Mouse (Mus musculus): Measurements from ENCODE around the gene Erich6.

Erich6 gene

DNA sequence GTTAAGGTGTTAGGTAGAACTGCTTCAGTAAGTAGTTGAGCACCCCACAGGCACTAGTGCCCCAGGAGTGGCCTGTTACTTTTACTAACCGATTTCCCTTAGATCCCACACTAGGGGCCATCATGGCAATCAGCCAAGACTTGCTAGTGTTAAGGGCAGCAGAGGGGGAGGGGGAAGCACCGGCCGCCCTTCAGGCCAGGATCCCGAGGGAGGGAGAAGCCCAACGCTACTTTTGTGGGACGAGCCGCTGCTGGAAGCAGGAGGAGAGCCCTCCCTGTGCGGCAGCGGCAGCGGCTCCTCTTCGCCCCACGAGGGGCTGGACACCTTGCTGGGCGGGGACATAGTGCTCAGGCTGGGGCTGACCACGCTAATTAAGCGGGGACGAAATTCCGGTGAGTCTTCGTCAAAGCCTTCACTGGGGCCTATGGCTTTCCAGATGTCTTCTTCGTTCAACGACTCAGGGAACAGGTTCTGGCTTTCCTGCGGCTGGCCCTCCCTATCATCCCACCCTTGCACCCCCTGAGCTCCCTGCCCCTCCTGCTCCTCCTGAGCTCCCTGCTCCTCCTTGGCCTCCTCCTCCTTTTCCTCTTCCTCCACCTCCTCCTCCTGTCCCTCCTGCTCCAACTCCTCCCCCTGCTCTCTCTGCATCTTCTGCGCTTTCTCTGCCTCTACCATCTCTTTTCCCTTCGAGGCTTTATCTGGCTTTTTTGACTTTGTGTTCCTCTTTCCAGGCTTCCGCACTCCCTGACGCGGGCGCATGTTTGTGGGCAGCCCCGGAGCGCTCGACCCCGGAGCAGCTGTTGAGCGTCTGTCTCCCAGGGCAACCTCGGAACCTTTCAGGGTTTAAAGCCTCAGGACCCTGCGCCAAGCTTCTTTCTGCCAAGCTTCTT, at the start of gene Erich6:
Erich6 (minus strand) TSS at position 802 of the 890 bp plus-strand sequence.
- DNase-seq (ENCODE audit: low read depth, low spot score): peak; percentile 46

DNA sequence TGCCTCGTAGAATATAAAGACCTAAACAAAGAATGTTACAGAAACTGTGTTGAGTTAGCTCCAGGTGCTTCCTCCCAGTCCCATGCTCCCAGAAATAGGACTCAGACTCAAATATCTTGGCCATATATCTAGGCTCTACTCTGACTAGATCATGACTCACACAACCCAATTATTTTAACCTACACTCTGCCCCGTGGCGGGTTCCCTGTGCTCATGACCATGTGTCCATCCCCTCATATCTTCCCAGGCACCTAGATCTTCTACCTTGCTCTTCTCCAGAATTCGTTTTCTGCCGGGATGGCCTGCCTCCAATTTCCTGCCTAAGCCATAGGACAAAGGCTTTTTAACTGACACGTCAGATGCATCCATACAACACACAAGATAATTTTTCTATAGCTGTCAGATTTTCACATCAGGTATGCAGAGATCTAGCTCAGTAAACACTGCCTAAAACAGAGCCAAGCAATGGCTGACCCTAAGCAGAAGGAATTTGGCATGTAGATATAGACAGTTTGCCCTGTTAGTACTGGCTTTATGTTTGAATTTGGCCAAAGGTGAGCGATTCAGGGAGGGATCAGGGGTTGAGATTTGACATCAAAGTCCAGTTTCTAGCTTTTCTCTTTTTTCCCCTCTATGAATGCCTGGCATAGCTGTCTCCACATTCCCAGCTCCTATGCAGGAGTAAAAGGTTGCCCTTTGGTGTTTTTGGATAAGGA, 49.4 kb upstream of the Erich6 start:
- no peak for DNase-seq (ENCODE audit: low read depth, low spot score)

DNA sequence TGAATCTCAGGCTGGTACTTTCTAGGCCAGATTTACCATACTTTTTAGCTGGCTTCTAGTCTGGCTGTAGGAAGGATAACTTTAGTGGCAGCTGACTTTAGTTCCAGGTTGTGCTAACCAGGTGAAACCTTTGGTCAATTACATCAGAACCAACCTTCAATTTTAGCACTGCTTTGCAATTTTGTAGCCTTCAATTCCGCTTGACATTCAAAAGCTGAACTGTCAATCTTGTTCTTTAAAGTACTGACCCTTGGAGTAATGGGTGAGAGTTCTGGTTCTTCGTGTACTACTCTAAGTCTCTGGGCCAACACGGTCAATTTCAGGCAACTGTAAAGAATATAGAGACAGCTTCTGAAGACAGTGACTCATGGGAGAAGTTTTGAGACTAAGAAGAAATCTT, 48.4 kb upstream of the Erich6 start:
- DNase-seq (ENCODE audit: low read depth, low spot score): no peak

DNA sequence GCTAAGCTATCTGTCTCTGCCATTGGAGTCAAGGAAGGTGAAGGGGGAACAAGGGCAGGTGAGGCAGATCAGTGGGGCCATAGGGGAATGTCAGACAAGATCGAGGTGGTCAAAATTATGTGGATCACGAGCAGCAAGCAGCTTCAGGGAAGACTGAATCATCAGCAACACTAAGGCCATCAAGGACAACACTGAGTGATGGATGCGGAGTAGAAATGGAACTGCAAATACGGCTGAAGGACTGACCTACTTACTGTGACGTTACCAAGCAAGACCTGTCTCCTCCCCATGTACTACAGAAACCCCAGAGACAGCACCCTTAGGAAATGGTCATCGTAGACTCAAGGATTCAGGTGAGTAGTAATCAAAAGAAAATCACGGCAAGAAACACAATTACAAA, 46.3 kb upstream of the Erich6 start:
- DNase-seq (ENCODE audit: low read depth, low spot score): no peak

DNA sequence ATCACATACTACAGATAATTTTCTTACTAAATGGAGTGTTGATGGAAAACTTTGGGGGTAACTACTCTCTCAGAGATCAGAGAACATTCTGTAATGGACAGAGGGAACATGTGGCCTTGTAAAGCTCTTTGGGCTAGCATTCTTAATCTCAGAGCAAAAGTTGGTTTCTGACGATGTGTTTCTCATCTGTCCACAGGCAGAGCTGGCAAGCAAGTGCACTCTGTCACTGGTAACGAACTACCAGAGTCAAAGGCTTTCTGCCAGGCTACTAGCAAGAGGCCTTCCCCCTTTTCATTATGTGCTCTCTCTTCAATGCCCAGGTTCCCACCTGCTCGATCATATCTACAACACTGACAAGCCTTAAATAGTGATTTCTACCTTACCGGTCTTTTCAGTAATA, 45.3 kb upstream of the Erich6 start:
- no peak for DNase-seq (ENCODE audit: low read depth, low spot score)

DNA sequence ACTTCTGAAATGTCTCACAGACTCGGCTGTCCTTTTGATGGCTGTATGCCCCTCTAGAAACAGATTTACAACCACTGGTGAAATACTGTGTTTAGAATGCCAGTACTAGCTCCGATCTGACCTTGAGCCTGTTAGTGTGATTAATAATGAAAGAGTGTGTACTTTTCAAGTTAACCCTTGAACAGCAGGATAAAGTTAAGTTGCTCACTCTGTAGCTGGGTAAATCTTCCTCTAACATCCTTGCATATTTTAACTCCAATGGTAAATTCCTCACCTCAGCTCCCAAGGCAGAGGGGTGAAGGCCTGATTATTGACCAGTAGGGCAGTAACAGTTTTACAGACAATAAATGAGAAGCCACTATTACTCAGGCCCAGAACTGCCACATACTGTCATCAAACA, 44.8 kb upstream of the Erich6 start:
- no peak for DNase-seq (ENCODE audit: low read depth, low spot score)

DNA sequence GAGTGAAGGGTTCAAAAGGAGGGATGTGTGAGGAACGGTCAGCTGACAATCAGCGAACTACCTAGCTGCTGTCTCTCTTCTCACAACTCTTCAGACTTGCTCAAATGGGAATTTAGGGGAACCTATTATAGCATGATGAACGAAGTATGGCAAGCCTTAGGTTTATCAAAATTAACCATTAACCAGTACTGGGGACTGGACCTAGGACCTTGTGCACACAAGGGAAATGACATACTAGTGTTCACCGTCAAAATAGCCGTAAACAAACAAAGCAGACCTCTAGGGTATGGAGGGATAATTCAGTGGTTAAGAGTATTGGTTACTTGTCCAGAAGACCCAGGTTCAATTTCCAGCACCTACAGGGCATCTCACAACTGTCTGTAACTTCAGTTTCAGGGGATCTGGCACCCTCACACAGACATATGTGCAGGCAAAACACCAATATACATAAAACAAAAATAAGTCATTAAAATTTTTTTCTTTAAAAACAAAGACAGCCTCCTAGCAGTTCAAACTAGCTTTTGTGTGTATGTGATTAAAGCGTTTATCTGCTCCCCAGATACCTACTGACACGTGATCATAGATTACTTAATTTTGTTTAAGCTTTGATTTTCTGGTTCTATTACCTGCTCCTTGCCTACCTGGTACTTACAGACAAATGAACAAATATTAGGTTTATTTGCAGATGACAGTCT, 44.1 kb upstream of the Erich6 start:
- DNase-seq (ENCODE audit: low read depth, low spot score): no peak

DNA sequence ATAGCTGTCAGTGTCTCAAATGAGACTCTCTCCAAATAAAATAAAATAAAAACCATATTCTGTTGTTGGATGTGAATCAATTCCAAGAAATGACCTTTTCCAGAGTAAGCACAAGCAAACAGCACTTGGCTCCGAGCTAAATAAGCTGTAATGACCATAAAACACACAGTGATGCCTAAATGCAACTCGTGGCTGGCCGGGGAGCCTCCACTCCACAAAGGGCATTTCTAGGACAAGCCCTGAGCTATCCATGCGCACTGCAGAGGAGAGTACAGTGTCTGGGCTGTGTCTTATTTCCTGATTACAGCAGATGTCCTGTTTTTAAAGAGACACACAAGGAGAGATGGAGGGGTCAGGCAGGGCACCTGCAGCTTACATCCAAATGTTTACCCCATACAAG, 43.0 kb upstream of the Erich6 start:
- DNase-seq (ENCODE audit: low read depth, low spot score): no peak

DNA sequence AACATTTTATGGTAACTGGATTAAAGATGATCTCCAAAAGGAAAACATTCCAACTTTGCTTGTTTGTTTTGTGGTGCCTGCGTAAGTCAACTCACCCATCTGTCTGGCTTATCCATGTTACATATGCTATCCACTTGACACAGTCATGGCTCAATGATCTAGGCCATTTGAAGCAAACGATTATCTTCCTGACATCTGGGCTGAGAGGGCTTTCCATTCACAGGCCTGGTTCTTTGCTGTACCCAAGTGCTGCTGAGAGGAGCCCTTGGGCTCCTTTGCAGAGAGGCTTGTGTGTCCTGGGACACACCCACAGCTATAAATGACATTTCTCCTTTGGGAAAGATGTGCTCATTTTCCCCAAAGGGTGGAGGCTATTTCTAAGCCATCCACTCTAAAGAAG, 41.9 kb upstream of the Erich6 start:
- no peak for DNase-seq (ENCODE audit: low read depth, low spot score)

DNA sequence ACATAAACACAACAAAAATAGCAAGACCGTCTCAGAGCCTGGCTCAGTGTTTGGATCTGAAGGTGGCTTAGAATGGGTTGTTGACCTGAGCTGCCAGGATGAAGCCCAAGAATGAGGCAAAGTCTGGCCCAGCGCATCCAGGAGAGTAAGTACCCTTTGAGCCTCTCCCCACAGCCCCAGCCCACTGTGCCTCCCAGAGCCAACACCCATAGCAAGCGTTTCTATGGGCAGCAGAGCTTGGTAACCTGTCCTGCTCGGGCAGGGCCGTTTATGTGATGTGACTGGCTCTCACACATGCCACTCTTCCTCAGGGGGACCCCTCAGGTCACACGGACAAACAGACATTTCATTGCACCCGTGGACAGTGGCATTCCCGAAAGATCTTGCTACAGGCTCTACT, 41.4 kb upstream of the Erich6 start:
- DNase-seq (ENCODE audit: low read depth, low spot score): no peak

DNA sequence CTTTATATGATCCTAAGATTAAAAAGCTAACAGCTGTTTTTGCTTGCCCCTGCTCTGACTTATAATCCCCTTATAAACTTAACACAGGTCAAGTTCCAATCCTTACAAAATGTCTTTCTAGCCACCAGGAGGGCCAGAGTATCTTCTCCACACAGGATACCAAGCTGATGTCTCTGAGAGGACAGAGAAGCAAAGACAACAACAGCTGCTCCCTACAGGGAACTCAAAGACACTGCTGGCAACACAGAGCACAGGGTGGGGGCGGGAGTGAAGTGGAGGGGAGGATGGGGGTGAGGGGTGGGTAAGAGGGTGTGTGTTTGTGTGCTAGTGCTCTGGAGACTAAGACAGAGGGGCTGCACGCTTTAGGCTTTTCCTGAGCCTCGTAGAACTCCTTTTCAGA, 40.6 kb upstream of the Erich6 start:
- no peak for DNase-seq (ENCODE audit: low read depth, low spot score)

DNA sequence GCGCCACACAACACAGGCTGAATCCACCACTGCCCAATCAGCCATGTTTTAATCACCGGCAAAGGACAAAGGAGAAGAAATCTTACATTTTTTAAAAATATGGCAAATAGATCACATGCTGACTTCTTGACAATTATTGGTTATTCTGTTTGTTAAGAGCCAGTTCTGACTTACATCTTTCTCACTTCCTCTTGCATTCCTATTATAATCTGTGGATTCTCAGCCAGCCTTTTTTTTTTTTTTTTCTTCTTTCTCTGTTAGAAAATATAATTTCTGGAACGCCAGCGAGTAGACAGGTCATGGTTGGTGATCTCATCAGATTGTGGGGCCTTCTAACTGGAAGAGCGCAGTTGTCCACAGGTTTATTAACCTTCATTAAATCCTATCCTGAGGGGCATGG, 36.3 kb upstream of the Erich6 start:
- no peak for DNase-seq (ENCODE audit: low read depth, low spot score)

DNA sequence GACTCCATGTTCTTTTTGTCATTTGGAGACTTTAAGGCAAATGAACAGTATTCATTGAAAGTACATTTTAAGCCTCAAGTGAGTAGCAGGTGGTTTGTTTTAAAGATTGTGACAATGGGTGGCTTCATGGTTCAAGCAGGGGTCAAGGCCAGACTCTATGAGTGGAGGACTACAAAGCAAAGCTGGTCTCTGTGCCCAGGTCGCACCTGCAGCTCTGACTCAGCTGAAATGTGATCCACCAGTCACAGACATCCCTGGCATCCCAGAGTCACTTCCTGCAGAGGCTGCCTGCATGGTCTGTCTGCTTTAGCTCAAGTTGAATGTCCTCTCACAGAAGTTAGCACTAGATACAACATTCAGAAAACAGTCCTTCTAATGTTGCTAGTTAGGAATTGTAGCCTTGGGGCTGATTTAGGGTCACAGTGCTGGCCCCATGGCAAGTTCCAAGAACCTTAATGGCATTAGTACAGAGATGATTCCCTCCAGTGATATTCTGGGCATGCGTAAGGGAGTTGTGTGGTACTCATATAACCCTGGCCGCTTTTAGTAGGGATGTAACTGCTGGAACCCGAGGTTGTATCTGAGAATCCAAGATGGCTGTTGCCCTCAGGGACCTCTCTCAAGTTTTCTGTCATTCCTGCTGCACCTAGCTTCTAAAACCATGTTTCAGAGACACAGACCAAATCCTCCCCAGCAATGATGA, 35.6 kb upstream of the Erich6 start:
- no peak for DNase-seq (ENCODE audit: low read depth, low spot score)

DNA sequence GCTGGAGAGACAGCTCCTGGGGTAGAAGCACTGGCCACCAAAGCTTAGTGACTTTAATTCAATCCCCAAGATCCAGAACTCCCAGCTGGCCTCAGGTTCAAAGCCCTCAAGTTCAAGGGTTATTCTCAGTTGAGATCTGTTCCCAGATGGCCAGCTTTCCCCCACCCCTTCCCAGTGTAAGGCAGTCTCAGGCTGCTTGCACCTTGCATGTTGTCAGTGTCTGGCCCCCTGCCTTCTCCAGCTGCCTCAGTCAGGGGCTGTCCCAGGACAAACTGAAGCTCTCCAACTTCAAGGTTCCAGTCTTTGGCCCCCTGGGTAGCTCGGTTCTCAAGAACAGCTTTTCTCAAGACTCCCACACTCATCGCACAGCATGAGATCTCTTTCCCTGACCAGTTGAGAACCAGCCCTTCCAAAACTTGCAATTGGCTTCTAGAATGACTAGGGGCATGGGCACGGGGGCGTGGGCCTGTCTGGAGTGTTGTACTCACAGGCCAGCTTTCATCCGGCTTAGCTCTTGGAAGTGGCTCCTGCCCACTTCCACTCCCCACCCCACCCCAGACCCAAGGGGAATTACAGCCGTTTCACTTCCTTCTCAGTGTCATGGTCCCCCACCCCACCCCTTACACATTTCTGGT, 34.7 kb upstream of the Erich6 start:
- no peak for DNase-seq (ENCODE audit: low read depth, low spot score)

DNA sequence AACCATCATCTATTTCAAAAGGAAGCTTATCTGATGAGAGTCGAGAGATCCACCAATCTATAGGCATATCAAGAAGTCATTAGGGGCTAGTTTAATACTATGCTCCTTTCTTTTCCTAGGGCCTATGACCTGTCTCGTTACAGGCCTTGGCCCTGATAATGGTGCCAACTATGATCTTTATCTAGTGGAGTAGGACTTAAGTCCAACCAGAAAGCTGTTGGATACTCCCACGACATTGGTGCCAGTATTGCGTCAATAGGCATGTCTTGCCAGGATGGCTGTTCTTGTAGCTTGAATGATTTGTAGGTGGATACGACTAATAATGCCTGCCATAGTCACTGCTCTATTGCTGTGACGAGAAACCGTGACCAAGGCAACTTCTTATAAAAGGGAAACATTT, 27.0 kb upstream of the Erich6 start:
- no peak for DNase-seq (ENCODE audit: low read depth, low spot score)

DNA sequence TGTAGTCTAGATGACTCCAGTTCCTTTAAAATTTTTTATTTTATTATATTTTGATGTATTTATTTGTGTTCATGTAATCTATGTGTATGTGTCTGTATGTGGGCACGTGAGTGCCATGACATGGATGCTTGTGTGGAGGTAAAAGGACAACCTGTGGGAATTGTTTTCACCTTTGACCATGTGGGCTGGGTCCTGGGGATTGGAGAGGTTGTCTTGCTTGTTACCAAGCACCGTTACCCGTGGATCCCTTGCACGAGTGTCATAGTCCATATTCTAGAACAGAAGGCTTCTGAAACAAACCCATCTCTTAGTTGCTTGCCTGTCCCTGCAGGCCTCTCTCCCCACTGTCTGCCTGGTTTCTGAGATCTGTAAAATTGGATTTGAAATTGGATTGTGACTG, 23.6 kb upstream of the Erich6 start:
- no peak for DNase-seq (ENCODE audit: low read depth, low spot score)

DNA sequence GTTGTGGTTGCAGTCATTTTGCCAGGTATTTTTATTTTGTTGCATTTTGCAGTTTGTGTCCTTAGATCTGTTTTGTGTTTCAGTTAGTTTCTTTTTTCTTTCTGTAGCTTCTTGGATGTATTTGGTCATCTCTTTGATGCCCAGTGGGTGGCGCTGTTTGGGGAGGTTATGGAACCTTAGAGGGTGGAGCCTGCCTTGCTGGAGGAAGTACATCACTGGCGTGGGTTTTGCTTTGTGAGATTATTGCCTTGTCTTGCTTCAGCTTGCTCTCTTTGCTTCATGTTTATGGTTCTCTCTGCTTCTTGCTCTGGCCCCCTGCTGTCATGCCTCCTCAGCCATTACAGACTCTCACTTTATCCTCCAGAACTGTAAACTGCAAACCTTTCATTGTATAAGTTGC, 20.3 kb upstream of the Erich6 start:
- no peak for DNase-seq (ENCODE audit: low read depth, low spot score)

DNA sequence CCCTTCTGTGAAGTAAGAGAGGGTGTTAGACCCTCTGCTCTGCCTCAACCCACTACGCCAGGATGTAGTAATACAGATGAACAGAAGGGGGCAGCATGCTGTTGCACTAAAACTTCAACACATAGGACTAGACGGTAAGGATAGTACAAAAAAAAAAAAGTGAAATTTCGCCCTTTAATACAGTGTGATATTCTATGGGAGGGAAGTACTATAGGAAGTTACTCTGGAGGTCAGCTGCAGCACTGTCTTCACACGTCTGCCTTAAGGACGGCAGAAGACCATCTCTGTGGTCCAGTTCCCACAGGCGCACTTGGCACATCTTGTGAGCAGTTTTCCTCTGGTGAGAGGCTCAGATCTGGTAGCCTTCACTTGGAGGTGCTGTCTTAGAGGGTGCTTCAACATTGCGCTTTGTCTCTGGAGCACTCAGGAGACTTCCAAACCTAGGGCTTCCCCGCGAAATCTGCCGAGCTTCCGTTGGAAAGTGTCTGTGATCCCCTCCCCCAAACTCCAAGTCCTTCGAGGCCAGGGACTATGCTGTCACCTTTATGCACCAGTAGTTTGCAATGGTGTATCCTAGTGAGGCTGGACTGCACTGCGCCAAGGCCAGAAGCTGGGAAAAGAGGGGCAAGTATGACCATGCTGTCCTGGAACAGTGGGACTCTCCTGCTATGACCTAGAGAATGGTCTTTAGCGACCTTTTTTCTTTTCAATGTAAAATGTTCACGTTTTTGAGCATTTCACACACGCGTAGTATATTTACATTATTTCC, 18.5 kb upstream of the Erich6 start:
- peak; percentile 55 for DNase-seq (ENCODE audit: low read depth, low spot score)

DNA sequence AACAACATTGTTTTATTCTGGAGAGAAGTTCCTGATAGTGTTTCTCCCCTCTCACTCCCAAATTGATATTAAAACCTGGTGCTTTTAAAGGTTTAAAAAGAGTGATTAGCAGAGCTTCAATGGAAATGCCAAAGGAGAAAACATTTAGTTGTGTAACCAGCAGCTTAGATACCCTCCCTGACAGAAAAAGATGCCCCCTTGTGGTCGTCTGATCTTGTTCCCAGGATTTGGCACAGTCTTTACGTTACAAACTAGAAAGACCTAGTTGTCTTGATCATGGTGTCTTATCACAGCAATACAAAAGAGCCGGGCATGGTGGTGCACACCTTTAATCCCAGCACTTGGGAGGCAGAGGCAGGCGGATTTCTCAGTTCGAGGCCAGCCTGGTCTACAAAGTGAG, 16.9 kb upstream of the Erich6 start:
- no peak for DNase-seq (ENCODE audit: low read depth, low spot score)

DNA sequence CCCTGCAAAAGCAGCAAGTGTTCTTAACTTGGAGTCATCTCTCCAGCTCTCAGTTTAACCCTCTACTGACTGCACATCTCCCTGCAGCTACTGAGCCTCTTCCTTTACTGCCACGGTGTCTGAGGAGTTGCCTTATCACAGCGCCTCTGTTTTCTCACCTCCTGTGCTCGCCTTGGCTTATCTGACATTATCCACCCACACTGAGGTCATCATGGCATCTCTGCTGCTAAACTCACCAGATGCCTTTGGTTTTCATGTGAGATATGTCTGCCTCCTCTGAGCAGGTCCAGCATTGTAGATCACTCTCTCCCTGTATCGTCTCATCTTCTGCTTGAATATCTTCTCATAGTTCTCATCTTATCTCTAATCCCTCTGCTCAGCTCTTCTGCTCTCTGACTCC, 13.3 kb upstream of the Erich6 start:
- DNase-seq (ENCODE audit: low read depth, low spot score): no peak

DNA sequence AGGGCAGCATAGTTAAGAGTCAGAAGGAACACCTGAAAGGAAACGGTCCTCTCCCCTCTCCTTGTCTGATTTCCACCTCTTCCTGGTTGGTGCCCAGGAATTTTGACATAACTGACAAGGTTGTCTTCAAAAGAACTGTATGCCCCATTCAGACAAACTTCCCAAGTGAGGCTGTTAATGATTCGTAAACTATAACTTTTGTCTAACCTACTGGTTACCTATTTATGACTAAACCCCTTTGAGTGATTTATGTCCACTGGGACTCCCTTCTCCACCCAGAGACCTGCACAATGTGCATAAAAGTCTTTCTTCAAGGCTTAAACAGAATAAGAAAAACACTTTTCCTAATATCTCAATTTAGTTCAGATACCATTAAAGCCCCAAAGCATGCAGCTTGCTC, 10.2 kb upstream of the Erich6 start:
- no peak for DNase-seq (ENCODE audit: low read depth, low spot score)

Data from forelimb bud, embryonic 11.5 days (tissue).